Mouse (Mus musculus): ENCODE measurements around the gene Ccdc153.

Ccdc153 gene

GRCm38 (mm10) chr9:44240399-44240798 is at the start of gene Ccdc153:
Ccdc153 (plus strand) TSS chr9:44240676.
- DNase-seq (ENCODE audit: low spot score in 2 of 2), result no peak

GRCm38 (mm10) chr9:44191166-44191565 is 49.3 kb upstream of the Ccdc153 start:
- no peak for DNase-seq (ENCODE audit: low spot score in 2 of 2)

GRCm38 (mm10) chr9:44192312-44192711 is 48.2 kb upstream of the Ccdc153 start:
- DNase-seq (ENCODE audit: low spot score in 2 of 2), result no peak

GRCm38 (mm10) chr9:44192794-44193193 is 47.7 kb upstream of the Ccdc153 start:
- DNase-seq (ENCODE audit: low spot score in 2 of 2), result no peak

GRCm38 (mm10) chr9:44194000-44194399 is 46.5 kb upstream of the Ccdc153 start:
- no peak for DNase-seq (ENCODE audit: low spot score in 2 of 2)

- DNase-seq (ENCODE audit: low spot score in 2 of 2), result no peak
These were observed 44.1 kb upstream of the Ccdc153 start for GRCm38 (mm10) chr9:44196354-44196753.

- no peak for DNase-seq (ENCODE audit: low spot score in 2 of 2)
These were observed 41.3 kb upstream of the Ccdc153 start for GRCm38 (mm10) chr9:44199166-44199565.

GRCm38 (mm10) chr9:44199580-44199979 is 40.9 kb upstream of the Ccdc153 start:
- no peak for DNase-seq (ENCODE audit: low spot score in 2 of 2)

- no peak for DNase-seq (ENCODE audit: low spot score in 2 of 2)
These were observed 40.0 kb upstream of the Ccdc153 start for GRCm38 (mm10) chr9:44200458-44200857.

- DNase-seq (ENCODE audit: low spot score in 2 of 2), result no peak
These were observed 32.6 kb upstream of the Ccdc153 start for GRCm38 (mm10) chr9:44207840-44208239.

- DNase-seq (ENCODE audit: low spot score in 2 of 2), result no peak
These were observed 31.1 kb upstream of the Ccdc153 start for GRCm38 (mm10) chr9:44209416-44209815.

- no peak for DNase-seq (ENCODE audit: low spot score in 2 of 2)
These were observed 28.1 kb upstream of the Ccdc153 start for GRCm38 (mm10) chr9:44212406-44212805.

GRCm38 (mm10) chr9:44213538-44213937 is 26.9 kb upstream of the Ccdc153 start:
- no peak for DNase-seq (ENCODE audit: low spot score in 2 of 2)

- DNase-seq (ENCODE audit: low spot score in 2 of 2), result no peak
These were observed 14.5 kb upstream of the Ccdc153 start for GRCm38 (mm10) chr9:44225993-44226392.

- DNase-seq (ENCODE audit: low spot score in 2 of 2), result no peak
These were observed 8.9 kb upstream of the Ccdc153 start for GRCm38 (mm10) chr9:44231609-44232008.

- DNase-seq (ENCODE audit: low spot score in 2 of 2), result peak in 1 of 2 experiments; percentile 17
These were observed 7.3 kb upstream of the Ccdc153 start for GRCm38 (mm10) chr9:44233021-44233801.

- DNase-seq (ENCODE audit: low spot score in 2 of 2), result peak; percentile 99 to 100
These were observed 6.5 kb upstream of the Ccdc153 start, which contains the start of gene Cbl for GRCm38 (mm10) chr9:44233802-44234478. Cbl (minus strand) TSS chr9:44234049.

- DNase-seq (ENCODE audit: low spot score in 2 of 2), result peak; percentile 32 to 52
These were observed 5.7 kb upstream of the Ccdc153 start for GRCm38 (mm10) chr9:44234479-44235427.

GRCm38 (mm10) chr9:44236601-44237000 is 3.9 kb upstream of the Ccdc153 start:
- no peak for DNase-seq (ENCODE audit: low spot score in 2 of 2)

GRCm38 (mm10) chr9:44237128-44237527 is 3.3 kb upstream of the Ccdc153 start:
- DNase-seq (ENCODE audit: low spot score in 2 of 2), result no peak

- no peak for DNase-seq (ENCODE audit: low spot score in 2 of 2)
These were observed 1.8 kb upstream of the Ccdc153 start for GRCm38 (mm10) chr9:44238501-44239190.
